Mouse (Mus musculus): ENCODE measurements around the gene Ccdc88b. TPM values are rescaled to one million over a fixed set of nuclear protein-coding genes. Genes with fewer than 3 reads are reported as not detected.

Gene Ccdc88b
- total RNA-seq, 1 experiment from 2014 or later: 136 TPM

- 0 out of 2 replicates have a peak, but pooled peaks have one; percentile 2 for ATAC-seq (ENCODE audit: extremely low read depth, insufficient number of reproducible peaks, low FRiP score, poor library complexity, severe bottlenecking)
Observed at GRCm38 (mm10) chr19:6839615-6840474, 18.2 kb downstream of the Ccdc88b start.

- no peak for ATAC-seq (ENCODE audit: extremely low read depth, insufficient number of reproducible peaks, low FRiP score, poor library complexity, severe bottlenecking)
Observed at GRCm38 (mm10) chr19:6832363-6832762, 25.6 kb downstream of the Ccdc88b start.

- no peak for ATAC-seq (ENCODE audit: extremely low read depth, insufficient number of reproducible peaks, low FRiP score, poor library complexity, severe bottlenecking)
Observed at GRCm38 (mm10) chr19:6831331-6831730, 26.7 kb downstream of the Ccdc88b start.

- no peak for ATAC-seq (ENCODE audit: extremely low read depth, insufficient number of reproducible peaks, low FRiP score, poor library complexity, severe bottlenecking)
Observed at GRCm38 (mm10) chr19:6830556-6831316, 27.3 kb downstream of the Ccdc88b start.

GRCm38 (mm10) chr19:6829870-6830555 lies 28.0 kb downstream of the Ccdc88b start:
- no peak for ATAC-seq (ENCODE audit: extremely low read depth, insufficient number of reproducible peaks, low FRiP score, poor library complexity, severe bottlenecking)

GRCm38 (mm10) chr19:6829069-6829468 lies 28.9 kb downstream of the Ccdc88b start:
- ATAC-seq (ENCODE audit: extremely low read depth, insufficient number of reproducible peaks, low FRiP score, poor library complexity, severe bottlenecking): no peak

DNA sequence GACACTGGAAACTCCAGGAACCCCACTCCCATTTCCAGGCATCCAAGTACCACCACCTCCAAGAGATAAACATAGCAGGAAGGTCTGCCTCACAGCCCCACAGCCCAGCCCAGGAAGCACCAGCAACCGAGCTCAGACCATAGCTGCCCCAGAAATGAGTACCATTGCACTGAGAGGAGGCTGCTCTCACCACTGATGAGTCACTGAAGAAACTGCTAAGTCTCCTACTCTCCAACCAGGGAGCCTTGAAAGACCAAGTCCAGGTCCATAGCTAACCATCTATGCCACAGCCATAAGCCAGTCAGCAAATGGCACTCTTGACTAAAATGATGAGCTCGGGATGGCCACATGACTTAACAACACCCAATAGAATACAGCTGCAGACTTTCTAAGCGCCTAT lies 31.4 kb downstream of the Ccdc88b start:
- ATAC-seq (ENCODE audit: extremely low read depth, insufficient number of reproducible peaks, low FRiP score, poor library complexity, severe bottlenecking): no peak

DNA sequence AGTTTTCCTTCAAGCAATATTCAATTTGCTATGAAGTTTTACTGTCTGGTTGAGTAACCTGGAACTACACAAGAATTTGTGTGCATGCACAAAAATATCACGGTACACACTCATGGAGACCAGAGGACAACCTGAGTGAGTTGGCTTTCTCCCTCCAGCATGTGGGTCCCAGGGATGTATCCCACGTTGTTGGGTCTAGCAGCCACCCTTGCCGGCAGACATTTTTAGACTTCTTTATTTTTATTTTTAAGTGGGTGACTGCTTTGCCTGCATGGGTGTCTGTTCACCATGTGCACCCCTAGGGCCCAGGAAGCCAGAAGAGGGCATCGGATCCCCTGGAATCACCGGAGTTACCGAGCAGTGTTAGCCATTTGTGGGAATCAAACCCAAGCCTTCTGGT lies 32.6 kb downstream of the Ccdc88b start:
- ATAC-seq (ENCODE audit: extremely low read depth, insufficient number of reproducible peaks, low FRiP score, poor library complexity, severe bottlenecking): no peak

GRCm38 (mm10) chr19:6820538-6821195 lies 37.3 kb downstream of the Ccdc88b start:
- no peak for ATAC-seq (ENCODE audit: extremely low read depth, insufficient number of reproducible peaks, low FRiP score, poor library complexity, severe bottlenecking)

- ATAC-seq (ENCODE audit: extremely low read depth, insufficient number of reproducible peaks, low FRiP score, poor library complexity, severe bottlenecking): no peak
Observed at GRCm38 (mm10) chr19:6819143-6819827, 38.7 kb downstream of the Ccdc88b start.

- no peak for ATAC-seq (ENCODE audit: extremely low read depth, insufficient number of reproducible peaks, low FRiP score, poor library complexity, severe bottlenecking)
Observed at GRCm38 (mm10) chr19:6814958-6815357, 43.1 kb downstream of the Ccdc88b start.

DNA sequence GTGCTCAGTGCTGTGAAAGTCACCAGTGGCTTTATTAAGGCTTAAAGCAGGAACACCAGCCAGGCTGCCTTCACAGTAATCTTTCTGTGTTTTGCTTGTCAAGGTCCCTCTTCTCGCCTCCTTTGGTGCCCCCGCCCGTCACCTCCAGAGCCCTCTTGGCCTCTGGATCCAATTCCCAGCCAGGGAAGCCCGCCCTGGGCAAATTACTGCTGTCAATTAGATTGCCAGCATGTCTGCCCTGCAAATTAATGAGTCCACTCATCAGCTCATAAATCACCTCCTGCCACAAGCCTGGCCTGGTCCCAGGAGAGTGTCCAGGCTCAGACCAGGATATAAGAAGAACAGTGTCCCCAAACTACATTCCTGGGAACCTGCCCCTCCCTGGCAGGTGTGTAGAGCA lies 43.6 kb downstream of the Ccdc88b start:
- ATAC-seq (ENCODE audit: extremely low read depth, insufficient number of reproducible peaks, low FRiP score, poor library complexity, severe bottlenecking): no peak

Other genes with a start within 250 kb of the Ccdc88b start
- 15.8 and 18.4 TPM in 2 replicates for gene Rps6ka4, start 17.6 kb downstream of the Ccdc88b start, total RNA-seq (2017)
- 103 and 125 TPM in 2 replicates for gene Trmt112, start 51.5 kb upstream of the Ccdc88b start, total RNA-seq (2017)
- gene Prdx5, start 51.9 kb upstream of the Ccdc88b start, total RNA-seq (2017): 693 and 750 TPM in 2 replicates
- gene Esrra, start 63.6 kb upstream of the Ccdc88b start, total RNA-seq (2017): 37.9 and 40.8 TPM in 2 replicates
- gene Catsperz, start 67.2 kb upstream of the Ccdc88b start, total RNA-seq (2017): not detected in 2 replicates
- not detected in 2 replicates for gene Kcnk4, start 76.3 kb upstream of the Ccdc88b start, total RNA-seq (2017)
- gene Bad, start 83.7 kb upstream of the Ccdc88b start, total RNA-seq (2017): 30.8 and 35.0 TPM in 2 replicates
- gene Gpr137, start 84.3 kb upstream of the Ccdc88b start, total RNA-seq (2017): 23.5 and 31.7 TPM in 2 replicates
- 20.1 and 30.6 TPM in 2 replicates for gene Ppp1r14b, start 116.8 kb upstream of the Ccdc88b start, total RNA-seq (2017)
- gene Plcb3, start 118.3 kb upstream of the Ccdc88b start, total RNA-seq (2017): 12.5 and 13.6 TPM in 2 replicates
- gene Fkbp2, start 122.3 kb upstream of the Ccdc88b start, total RNA-seq (2017): 30.4 and 32.4 TPM in 2 replicates
- gene Vegfb, start 129.4 kb upstream of the Ccdc88b start, total RNA-seq (2017): 2.8 and 6.0 TPM in 2 replicates
- 16.4 and 24.4 TPM in 2 replicates for gene Dnajc4, start 134.4 kb upstream of the Ccdc88b start, total RNA-seq (2017)
- 5.0 TPM in 2 replicates for gene Nudt22, start 137.9 kb upstream of the Ccdc88b start, total RNA-seq (2017)
- 1.5 and 1.6 TPM in 2 replicates for gene Trpt1, start 137.9 kb upstream of the Ccdc88b start, total RNA-seq (2017)
- gene Fermt3, start 161.3 kb upstream of the Ccdc88b start, total RNA-seq (2017): 211 and 225 TPM in 2 replicates
- 73.9 and 81.6 TPM in 2 replicates for gene Stip1, start 181.8 kb upstream of the Ccdc88b start, total RNA-seq (2017)
- 1.2 and 3.7 TPM in 2 replicates for gene Macrod1, start 198.6 kb upstream of the Ccdc88b start, total RNA-seq (2017)
- 0.12 TPM in 1 of 2 replicates, not detected in the other for gene Flrt1, start 247.5 kb upstream of the Ccdc88b start, total RNA-seq (2017)

All from neutrophil, adult 5-6 weeks (primary cell).